Mouse (Mus musculus): ENCODE results near the gene Aplp2.
"Not testable (repeated sequence)": the region's sequence is repeated elsewhere in the genome, so short reads cannot be mapped to it uniquely, and the experiment has no call there.

The Aplp2 gene

GRCm38 (mm10) chr9:31176379-31177130, 35.1 kb downstream of the Aplp2 start:
- DNase-seq, result peak; percentile 78

GRCm38 (mm10) chr9:31175978-31176377, 35.6 kb downstream of the Aplp2 start:
- no peak for DNase-seq

- DNase-seq, result no peak
Measured at GRCm38 (mm10) chr9:31175346-31175745, 36.3 kb downstream of the Aplp2 start.

DNA sequence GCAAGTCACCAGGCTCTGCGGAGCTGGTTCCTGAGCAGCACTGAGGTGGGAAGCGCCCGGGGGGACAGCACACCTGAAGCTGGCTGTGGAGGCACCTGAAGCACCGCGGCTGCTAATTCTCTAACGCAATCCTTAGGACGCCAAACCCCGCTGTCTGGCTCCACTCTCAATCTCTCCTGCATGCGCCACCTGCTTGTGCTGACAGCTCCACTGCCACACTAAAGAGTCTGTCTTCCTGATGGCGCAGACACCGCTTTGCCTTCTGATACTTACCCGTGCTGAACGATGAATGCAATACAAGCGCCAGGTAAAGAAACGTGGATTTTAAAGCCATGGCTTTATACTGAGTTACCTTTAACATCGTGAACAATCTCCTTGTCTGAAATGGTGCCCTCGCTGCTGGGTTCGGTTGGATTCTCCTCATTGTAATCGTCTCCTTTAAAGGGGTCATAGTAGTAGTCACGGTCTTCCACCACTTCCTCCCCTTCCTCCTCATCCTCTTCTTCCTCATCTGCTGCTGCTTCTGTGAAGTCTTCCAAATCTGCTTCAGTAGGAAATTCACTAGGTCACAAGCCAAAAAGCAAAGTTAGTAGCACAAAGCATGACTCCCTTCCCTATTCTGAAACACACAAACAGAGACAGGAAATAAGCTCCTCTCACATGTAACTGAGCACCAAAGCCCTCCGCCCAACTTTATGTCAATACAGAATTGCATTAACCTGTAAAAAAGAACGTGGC, 43.1 kb downstream of the Aplp2 start:
- no peak for DNase-seq

- DNase-seq, result no peak
Measured at GRCm38 (mm10) chr9:31167305-31167704, 44.3 kb downstream of the Aplp2 start.

GRCm38 (mm10) chr9:31165505-31165904, 46.1 kb downstream of the Aplp2 start:
- not testable (repeated sequence) for DNase-seq

- DNase-seq, result no peak
Measured at GRCm38 (mm10) chr9:31163327-31163726, 48.3 kb downstream of the Aplp2 start.

- no peak for DNase-seq
Measured at GRCm38 (mm10) chr9:31162911-31163310, 48.7 kb downstream of the Aplp2 start.

DNA sequence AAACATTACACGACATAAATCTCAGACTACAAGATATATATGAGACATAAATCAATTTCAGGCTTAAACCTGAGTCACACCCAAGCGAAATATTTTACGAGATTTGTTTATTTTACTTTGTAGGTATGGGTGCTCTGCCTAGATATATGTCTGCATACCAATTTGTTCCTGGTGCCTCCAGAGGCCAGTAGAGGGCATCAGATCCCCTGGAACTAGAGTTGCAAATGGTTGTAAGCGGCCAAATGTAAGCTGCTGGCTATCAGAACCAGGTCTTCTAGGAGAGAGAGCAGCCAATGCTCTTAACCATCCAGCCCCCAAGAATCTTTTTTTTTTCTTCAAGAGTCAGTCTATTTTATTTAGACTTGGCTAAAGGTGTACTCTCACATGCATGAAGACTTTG, 51.7 kb downstream of the Aplp2 start:
- no peak for DNase-seq

DNA sequence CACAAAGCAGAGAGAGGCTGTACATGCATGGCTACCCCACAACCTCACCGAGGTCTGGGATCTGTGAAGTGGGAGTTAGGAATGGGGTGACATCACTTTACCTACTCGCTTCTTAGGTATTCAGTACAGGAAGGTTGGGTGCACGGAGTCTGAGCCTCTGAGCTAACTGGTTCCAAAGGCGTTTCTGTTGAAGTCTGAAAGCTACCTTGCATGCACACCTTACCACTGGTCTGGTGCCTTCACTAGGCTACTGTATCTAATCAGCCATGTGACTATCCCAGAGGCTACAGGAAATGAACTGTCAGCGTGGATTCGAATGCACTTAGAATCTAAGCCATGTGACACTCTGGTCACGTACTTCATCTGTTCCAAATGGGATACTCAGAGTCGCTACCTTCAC, 55.0 kb downstream of the Aplp2 start:
- no peak for DNase-seq

DNA sequence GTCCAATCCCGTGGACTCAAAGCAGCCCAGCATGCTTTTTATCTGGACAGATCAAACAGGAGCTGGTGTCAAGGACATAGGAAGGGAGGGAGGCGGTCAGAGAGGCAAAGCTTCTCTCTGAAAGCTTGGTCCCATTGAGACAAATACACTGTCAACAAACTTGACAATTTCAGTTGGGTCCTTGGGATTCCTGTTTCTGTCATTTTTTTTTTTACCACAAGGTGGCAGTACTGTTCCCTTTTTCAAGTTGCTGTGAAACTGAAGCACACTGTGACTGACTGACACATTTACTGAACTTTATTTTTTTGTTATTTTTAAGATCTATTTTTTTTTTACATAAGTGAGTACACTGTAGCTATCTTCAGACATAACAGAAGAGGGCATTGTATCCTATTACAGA, 60.6 kb downstream of the Aplp2 start:
- no peak for DNase-seq

DNA sequence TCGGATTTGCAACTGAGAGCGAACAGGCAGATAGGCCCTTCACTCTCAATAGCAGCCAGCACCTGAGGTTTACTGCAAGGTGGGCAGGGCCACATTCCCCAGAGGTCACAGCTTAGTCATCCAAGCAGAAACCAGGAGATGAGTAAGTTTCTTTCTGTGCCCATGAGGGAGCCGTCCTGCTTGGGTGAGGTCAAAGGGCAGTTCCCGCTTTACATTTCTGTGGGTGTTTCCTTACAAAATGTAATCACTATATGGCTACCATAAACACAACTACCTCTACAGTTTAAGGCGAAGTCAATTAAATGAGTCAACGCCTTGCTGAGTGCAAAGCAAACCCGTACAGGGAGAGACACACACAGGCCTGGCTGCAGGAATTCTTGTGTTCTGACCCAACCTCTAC, 63.5 kb downstream of the Aplp2 start:
- no peak for DNase-seq

DNA sequence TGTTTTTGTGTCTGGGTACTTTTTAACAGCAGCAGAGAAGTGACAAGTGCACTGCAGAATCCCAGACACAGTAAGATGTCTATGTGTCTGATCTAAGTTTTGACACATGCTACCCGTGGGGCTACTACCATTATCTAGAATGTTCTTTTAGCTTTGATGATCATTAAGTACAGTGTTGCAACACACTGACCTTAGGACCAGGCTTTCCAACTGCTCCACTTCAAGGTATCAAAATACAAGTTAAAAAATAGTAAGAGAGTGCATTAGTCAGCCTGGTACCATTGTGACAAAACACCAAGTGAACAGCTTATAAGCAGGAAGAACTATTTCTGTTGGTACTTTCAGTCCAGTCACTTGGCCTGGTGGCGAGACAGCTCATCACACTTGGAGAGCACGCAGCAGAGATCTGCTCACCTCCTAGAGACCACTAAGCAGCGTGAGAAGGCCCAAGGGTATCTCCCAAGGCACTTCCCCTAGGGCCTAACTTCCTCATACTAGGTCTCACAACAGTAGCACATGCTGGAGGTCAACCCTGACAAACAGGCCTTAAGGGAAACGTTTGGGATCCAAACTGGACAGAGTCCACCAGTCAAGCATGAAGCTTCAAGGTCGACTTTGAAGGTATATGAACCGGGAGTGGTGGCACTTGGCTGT, 66.2 kb downstream of the Aplp2 start:
- DNase-seq, result no peak

GRCm38 (mm10) chr9:31142924-31143323, 68.7 kb downstream of the Aplp2 start:
- no peak for DNase-seq

GRCm38 (mm10) chr9:31133131-31133530, 78.5 kb downstream of the Aplp2 start:
- no peak for DNase-seq

DNA sequence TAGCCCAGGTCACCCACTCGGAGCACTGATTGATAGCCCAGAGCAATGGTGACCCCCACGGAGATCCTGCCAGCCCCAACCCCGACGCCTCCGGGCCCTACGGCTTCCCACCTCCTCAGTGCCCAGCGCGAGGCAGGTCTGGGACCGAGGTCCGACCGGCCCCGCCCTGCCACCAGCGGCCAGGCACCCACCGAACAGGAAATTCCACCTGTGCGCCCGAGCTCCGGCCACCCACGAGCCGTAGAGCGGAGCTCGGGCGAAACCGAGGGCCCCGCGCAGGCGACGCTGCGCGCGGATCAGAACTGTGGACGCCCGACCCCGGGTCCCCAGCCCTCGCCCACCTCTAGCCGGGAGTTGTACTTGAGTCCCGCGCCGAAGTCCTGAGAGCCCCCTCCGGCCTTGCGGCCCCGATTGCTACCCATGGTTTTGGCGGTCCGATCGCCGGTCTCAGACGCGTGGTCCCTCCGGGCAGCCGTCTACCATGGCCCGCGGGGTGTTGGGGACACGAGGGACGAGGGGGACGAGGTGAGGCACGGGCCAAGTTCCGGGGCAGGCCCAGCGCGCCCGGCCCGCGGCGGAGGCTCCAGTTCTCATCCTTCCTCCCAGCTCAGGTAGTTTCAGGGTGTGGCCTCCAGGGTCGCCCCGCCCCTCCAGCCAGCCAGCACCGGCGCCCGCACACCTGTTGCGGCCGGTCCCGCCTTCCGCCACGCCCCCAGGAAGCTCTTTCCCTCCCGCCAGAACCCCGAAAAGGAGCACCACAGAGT, 80.2 kb downstream of the Aplp2 start, which contains the start of gene St14:
Gene St14, minus strand, starts transcription at position 649 of the 764 bp plus-strand sequence.
- no peak for DNase-seq

GRCm38 (mm10) chr9:31130357-31131204, 81.0 kb downstream of the Aplp2 start:
- DNase-seq, result no peak

DNA sequence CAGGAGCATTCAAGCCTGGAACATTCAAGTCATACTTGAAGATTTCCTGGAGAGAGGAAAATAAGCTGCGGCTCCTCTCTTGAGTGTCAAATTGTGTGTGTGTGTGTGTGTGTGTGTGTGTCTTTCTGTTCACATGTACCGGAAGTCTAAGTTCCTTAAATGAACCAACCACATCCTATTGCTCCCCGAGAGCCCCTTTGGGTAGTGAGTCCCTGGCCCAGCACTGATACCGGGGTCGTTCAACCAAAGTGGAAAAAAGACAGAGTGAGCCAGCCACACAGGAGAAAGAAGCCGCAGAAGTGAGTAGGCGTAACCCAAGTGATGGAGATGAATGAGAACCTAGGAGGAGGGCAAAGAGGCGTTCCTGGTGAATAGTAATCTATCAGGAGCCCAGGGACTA, 81.7 kb downstream of the Aplp2 start:
- no peak for DNase-seq

GRCm38 (mm10) chr9:31127876-31128465, 83.6 kb downstream of the Aplp2 start:
- no peak for DNase-seq

GRCm38 (mm10) chr9:31126079-31126478, 85.5 kb downstream of the Aplp2 start:
- DNase-seq, result no peak

DNA sequence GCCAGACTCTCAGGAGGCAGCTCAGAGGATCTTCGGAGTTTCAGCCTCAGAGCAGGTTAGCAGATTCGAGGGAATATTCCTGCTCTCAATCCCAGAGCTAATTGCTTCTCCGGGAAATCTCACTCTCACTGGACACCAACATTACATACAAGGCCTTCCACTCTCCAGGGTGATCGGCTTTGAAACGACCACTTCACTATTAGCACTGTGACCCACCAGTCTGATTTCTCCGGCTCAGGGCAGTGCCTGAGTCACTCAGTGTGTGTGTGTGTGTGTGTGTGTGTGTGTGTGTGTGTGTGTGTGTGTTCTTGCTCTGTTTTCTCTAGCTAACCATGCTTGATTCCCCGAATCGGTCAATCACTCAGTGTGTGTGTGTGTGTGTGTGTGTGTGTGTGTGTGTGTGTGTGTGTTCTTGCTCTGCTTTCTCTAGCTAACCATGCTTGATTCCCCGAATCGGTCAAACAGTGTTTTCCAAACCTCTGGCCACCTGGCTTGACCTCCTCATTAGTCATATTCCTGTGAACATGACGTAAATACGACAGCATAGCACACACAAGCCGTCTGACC, 89.1 kb downstream of the Aplp2 start:
- no peak for DNase-seq
